Mouse (Mus musculus): ENCODE results near the gene Ctnnbip1.
A peak's percentile ranks its signal among the peaks of the same experiment; 100 is the strongest.

The Ctnnbip1 gene

DNA sequence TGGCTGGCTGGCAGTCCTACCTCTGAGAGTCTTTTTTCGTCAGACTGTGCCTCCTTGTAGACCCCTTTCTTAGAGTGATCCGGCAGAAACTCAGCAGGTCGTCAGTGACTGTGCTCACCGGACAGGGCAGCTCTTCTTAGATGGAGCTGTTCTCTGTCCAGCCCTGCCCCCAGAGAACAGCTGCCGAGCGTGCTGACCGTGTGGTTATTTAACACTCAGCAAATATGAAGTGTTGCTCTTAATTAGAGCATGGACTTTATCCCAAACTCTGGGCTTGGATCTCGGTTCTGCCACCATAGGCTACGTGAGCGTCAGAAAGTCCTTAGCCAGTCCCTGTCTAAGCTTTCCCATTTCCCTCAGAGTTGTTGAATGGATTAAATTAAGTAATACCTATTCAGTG, 3.2 kb downstream of the Ctnnbip1 start:
- DNase-seq (ENCODE audit: low read depth, low spot score), result no peak

DNA sequence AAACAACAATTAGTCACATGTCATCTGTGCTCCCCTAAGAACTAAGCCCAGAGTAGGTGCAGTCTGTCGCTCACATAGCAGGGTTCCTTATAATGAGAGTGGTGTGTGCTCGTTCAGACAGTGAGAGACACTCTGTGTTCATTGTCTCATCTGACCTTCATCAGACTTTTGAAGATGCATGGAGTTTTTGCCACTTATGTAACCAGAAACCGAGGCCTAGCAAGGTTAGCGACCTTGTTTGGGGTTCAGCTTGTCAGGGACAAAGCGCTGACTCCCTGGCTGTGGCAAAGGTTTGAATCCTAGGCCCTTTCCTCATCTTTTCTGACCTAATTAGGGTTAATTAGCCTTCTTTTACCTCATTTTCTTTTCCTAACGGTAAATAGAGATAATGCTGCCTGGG, 5.9 kb downstream of the Ctnnbip1 start:
- no peak for DNase-seq (ENCODE audit: low read depth, low spot score)

DNA sequence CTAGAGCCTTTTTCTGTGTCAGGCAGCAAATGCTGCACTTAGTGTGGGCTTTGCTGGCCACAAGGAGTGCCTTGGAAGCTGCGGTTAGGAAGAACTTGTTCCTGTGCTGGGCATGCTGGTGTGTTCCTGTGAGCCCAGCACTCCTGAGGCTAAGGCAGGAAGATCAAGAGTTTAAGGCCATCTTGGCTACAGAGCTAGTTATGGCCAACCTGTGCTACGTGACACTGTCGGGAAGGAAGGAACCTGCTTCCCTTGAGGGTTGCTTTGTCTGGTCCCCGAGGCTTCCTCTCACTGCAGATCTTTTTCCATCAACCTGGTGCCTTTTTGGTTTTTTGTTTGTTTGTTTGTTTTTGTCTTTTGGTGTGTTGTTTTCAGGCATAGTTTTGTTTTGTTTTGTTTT, 7.1 kb downstream of the Ctnnbip1 start:
- no peak for DNase-seq (ENCODE audit: low read depth, low spot score)

DNA sequence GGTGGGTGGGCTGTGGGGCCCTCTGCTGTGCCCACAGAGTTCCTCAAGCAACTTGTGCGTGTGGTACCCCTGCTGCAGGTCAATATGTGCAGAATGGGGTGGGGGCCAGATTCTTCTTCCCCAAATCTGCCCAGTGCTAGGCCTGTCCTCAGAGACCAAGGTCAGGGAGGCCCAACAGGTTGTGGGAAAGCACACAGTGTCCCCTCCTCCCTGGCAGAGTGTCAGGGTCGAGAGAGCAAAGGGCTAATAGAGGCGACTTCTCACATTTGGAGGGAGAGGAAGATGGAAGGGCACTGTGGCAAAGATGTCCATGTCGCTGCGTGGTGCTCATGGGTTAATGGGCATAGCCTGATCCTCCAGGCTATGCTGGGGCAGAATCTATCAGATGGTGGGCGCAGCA, 7.8 kb downstream of the Ctnnbip1 start:
- DNase-seq (ENCODE audit: low read depth, low spot score), result no peak

DNA sequence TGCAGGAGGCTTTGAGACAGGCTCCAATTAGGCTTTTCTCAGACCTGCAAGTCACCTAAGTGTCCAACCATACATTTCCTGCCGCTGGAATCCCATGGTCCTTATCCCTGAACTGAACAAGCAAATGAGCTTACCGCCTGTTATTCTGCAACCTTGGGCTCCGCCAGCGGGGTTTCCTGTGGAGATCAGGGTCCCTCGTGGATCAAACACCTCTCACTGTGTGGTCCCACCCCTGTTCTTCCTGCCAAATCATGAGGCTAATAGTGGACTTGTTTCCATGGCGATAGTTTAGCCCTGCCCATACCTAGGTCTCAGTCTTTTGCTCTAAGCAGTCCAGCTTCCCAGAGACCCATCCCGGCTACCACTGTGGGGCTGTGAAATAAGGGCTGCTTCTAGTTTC, 8.3 kb downstream of the Ctnnbip1 start:
- no peak for DNase-seq (ENCODE audit: low read depth, low spot score)

DNA sequence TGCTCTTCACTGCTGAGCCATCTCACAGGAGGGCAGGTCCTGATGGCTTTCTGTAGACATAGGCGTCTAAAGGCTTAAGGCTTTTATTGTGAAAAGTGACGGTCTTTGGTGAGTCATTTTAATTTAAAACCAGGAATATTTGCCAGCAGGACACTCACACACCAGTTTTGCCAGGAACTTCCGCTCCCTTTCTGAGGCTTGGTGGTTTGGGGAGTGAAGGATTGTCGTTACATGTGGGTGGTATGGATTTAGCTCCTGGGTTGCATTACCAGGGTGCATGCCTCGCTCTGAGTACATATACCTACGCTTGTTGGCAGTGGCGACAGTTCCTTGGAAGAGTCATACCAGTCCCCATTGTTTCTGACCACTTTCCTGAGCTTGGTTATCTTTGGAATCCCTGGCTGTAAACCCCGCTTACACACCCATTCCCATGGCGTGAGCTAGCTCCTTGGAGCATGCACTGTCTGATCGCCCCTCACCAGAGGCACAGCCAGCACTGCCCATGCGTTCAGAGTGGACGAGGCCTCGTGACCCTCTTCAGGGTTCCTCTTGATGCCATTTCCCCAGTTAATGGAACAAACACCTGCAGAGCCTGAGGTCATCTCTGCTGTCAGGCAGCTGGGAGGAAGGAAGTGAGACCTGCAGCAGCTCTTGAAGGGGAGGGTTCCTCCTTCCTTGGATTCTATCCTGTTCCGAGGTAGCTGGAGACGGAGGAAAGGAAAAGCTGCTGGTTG, 9.8 kb downstream of the Ctnnbip1 start:
- no peak for DNase-seq (ENCODE audit: low read depth, low spot score)

DNA sequence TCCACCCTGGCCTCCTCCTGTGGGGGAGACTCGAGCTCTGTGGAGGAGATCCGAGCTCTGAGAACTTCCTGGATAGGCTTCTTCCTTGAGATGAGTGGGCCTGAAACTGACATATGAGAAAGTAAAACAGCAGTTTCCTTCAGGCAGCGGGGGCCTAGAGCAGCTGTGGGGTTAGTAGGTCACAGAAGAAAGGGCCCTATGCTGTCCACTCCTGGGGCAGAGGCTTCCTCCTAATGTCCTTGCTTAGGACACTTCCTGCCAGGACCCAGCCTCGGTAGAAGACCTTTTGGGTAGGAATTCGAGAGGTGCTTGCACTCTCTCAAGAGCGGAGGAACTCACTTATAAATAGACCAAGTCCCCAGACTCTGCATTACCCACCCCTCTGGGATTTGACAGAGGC, 11.7 kb downstream of the Ctnnbip1 start:
- no peak for DNase-seq (ENCODE audit: low read depth, low spot score)

DNA sequence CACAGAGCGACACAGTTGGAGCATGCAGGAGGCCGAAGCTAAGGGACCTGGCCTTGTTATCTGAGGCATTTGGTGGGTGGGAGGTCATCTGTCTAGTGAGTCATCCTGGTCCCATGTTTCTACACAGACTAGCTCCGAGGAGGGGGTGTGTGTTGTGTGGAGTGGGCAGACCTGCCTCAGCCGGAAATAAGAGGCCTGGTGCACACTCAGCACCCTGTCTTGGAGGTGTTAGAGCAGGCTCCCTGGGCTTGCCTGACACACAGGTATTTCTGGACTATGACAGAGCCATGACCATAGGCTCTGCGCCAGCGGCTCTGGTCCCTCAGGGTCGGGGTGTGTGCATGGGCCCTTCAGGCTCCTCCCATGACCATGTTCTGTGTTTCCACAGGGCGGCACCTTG, 21.4 kb downstream of the Ctnnbip1 start:
- no peak for DNase-seq (ENCODE audit: low read depth, low spot score)

DNA sequence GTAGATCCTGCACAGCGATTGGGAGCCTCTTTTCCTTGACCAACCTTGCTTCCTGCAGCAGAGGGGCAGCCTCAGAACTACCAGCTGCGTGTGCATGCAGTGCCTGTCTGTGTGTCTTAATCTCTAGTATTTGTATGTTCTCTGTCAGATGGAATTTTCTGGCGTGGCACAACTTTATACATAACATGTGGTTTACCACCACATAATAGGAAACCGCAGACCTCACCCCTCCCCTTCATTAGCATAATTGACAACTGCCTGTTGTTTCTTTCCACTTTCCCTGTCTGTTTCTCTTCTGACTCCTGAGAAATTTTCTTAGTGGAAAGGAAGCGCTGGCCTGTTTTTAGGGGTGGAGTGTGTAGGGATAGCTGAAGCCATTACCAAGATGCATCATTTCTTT, 23.9 kb downstream of the Ctnnbip1 start:
- no peak for DNase-seq (ENCODE audit: low read depth, low spot score)

DNA sequence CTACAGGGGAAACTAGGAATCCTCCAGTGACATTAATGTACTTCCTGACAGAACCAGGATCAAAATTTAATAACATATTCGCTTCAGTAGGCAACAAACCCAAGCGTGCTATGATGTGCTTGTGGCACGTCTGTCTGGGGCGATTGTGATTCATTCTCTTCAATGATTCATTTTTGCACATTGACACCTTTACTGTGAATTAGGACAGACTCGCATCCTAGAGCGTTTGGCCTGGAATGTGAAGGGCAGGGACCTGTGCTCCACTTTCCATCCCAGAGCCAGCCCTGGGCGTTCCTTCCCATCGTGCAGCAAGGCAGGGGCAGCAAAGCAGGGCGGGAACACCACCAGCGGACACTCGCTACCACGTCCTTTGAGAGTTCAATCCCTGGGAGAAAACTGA, 24.4 kb downstream of the Ctnnbip1 start:
- DNase-seq (ENCODE audit: low read depth, low spot score), result no peak

DNA sequence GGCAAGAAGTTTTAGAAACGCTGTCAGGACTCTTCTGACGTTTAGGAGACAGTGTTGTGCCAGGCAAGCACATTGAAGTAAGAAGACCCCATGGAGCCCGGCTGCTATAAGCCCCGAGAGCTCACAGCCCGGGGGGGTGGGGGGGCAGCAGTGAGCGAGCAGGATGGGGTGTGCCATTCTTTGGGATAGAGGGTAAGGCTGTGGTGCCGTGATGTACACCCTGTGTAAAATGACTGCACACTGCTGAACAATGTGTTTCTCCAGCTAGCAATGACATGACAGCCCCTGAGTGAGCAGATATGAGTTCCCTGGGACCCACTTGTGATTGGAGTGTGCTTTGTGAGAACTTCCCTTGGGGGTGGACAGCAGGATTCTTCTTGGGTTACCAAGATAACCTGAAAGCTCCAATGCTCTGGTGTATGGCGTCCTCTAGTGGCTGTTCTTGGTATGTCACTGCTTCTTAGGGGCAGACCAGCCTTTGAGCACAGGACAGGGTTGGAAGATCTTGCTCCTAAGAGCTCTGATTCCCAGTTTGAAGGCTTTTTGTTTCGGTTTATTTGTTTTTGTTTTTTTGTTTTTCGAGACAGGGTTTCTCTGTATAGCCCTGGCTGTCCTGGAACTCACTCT, 25.0 kb downstream of the Ctnnbip1 start:
- DNase-seq (ENCODE audit: low read depth, low spot score), result peak; percentile 57

DNA sequence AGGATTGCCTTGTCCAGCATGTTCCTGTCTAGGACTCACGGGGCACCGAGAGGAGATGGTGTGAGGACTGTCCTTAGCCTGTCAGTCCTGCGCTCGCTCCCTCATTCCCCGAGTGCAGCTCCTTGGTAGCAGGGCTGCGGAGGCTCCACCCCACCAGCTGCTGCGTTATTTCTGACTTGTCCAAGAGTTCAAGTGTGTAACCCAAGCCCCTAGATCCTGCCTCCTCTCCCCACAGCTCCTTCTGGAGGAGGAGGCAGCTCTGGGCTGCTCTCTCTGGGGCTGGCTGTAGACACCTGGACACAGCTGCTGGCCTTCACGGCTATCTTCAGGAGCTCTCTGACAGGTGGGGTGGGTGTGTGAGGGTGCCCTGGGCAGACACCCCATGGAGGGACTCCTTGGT, 26.9 kb downstream of the Ctnnbip1 start:
- no peak for DNase-seq (ENCODE audit: low read depth, low spot score)

DNA sequence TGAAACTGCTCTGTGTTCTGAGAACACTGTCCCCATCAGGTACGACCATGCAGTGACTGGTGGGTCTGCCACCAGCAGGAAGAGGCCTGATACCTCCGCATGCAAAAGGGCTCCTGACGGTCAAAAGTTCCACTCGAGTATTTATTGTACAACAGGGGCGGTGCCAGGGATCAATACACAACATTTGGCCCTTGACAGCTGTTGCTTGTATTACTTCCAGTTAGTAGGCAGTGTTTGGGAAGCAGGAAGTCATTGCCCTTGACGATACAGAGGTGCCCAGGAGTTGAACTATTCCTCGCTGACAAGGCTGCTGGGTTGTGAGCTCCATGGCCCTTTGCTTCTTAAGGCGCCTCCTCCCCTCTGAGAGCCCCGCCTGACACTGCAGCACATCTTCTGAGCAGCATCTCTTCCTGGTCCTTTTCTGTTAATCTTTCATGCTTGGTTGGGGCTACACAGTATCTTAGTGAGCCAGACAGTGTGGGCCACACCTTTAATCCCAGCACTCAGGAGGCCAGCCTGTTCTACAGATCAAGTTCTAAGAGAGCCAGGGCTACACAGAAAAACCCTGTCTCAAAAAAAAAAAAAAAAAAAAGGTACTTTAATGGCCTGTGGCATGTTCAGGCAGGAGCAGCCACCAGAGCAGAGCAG, 28.9 kb downstream of the Ctnnbip1 start:
- DNase-seq (ENCODE audit: low read depth, low spot score), result no peak

DNA sequence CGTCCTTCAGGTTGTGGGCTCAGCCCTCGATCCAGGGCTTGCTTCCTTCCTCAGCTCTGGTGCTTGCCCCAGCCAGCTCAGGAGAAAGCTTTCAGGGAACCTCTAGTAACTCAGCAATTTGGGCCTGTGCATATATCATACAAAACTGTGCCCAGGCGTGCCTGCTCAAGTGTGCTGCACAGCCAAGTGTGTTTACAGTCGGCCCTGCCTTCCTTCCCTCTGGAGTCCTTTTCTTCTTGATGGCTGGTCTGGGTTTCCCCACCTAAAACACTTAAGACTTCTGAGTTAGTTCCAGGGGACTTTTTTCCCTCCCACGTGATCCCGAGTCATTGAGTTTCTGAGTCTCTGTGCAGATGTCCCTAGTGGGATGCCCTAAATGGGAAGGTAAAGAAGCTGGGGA, 29.5 kb downstream of the Ctnnbip1 start:
- DNase-seq (ENCODE audit: low read depth, low spot score), result no peak

DNA sequence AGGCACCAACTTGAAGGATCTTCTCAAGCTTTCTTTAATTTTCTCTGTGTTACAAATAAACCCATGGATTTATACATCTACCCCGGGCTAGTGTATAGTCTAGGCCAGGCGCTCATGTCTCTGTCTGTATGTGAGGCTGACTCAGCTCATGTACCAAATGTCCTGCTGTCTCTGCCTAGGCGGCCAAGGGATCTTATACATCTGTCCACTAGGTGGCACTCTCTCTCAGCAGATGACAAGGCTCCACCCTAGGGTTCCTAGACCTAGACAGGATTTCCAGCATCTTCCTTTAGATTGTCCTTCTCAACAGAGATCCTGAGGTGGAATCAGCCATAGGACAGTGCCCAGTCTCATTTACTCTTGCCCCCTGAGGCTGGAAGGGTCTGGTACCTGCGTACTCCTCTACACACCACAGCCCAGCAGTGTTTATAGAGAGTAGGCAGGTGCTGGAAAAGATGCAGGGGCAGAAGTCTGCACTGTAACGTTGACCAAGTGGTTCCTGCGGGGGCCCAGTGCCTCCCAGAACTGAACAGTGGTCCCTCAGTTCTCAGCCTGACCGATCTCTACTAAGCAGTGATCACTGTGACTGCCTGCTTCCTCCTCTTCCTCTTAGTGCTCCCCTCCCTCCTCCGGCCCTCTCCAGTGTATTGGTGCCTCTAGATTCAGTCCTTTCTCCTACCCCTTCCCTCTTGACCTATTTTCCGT, 31.3 kb downstream of the Ctnnbip1 start:
- peak; percentile 56 for DNase-seq (ENCODE audit: low read depth, low spot score)

DNA sequence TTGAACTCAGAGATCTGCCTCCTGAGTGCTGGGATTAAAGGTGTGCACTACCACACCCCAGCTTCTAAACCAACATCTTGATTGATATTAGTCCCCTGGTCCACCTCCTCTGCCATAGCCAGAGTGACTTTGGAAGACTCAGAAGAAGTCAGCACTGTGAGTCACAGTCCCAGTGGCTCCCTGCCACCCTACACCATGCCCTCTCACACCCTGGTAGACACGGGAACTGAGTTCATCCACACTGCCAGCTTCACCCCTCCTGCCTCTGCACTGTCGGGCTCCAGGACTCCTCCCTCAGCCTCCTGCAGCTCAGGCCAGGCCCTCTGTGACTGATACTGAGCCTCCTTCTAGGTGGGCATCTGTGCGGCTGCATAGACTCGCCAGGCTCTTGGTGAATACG, 32.8 kb downstream of the Ctnnbip1 start:
- no peak for DNase-seq (ENCODE audit: low read depth, low spot score)

DNA sequence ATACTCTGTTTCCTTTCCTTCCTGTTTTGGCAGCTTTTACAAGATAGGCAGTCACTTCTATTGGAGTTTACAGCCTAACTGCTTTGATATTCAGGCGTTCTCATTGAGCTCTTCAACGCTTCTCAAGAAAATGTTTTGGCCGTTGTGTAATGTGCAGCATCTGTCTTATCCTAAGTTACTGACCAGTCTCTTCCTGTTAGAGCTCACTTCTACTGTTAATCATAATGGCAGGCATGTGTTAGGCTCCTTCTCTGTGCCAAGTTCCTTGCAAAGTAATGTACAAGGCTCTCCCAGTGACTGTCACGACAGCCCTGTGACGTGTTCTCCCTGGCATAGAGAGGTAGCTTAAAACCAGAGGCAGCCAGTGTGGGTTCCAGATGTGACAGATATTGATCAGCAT, 33.7 kb downstream of the Ctnnbip1 start:
- no peak for DNase-seq (ENCODE audit: low read depth, low spot score)

DNA sequence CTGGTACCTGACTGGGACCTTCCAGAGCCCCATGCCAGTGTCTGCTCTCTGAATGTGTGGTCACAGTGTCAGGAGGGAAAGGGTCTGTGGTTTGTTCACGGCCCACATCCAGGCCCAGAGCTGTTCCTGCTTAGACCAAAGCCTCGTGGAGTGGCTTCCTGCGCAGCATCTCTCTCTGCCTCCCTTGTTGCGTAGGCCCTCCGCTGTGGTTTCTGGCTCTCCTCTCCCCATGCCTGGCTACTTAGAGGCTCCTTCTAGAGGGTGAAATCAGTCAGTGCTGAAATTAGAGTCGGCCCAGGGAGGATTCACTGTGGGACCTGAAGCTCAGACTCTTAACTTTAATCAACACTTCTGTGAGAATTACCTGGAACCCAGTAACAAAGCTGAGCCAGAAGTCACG, 35.8 kb downstream of the Ctnnbip1 start:
- no peak for DNase-seq (ENCODE audit: low read depth, low spot score)

DNA sequence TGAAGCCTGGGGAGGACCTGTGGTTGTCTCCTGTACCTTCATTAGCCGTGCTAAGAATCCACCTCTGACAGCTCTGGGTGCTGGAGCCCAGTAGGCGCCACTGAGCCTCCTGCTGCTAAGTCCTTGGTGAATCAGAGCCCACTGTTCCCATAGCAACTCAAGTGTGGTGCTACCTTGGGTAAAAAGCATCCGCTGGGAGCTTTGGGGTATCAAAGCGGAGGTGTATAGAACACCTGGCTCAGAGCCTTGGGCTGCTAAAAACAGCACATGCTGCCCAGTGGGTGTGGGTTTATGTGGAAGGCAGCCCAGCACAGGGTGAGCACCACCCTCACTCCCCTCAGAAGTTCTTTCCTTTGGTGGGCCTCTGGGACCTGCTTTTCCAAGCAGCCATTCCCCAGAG, 38.1 kb downstream of the Ctnnbip1 start:
- DNase-seq (ENCODE audit: low read depth, low spot score), result no peak

DNA sequence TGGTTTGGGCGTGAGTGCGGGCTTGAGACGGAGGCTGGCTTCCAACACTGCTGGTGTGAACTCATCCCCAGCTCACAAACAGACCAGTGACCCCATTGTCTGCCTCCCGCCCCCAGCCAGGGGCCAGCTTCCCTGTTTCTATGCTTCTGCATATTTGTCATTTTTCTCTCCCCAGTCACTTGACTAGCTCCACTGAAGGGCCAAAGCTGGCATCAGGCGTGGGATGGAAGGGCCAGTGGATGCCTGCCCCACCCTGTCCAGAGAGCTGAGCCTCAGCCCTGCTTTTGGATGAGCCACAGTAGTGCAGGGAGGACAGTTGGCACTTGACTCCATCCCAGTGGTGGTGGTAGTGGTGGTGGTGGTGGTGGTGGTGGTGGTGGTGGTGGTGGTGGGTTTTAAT, 39.9 kb downstream of the Ctnnbip1 start:
- no peak for DNase-seq (ENCODE audit: low read depth, low spot score)

DNA sequence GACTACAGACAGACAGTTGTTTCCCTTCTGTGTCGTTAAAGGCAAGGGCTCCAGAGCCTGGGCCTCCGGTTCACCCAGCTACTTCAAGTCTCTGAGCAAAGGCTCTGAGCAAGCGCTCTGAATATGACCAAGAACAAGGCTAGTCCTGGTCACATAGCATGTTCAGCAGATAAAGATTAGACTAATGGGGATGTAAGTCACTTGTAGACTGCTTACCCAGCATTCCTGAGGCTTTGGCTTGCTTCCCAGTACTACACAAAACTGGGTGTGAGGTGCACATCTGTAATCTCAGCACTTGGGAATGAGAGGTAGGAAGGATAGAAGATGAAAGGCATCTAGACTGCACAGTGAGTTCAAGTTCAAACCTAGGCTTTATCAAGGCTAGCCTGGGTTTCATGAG, 40.4 kb downstream of the Ctnnbip1 start:
- DNase-seq (ENCODE audit: low read depth, low spot score), result no peak

DNA sequence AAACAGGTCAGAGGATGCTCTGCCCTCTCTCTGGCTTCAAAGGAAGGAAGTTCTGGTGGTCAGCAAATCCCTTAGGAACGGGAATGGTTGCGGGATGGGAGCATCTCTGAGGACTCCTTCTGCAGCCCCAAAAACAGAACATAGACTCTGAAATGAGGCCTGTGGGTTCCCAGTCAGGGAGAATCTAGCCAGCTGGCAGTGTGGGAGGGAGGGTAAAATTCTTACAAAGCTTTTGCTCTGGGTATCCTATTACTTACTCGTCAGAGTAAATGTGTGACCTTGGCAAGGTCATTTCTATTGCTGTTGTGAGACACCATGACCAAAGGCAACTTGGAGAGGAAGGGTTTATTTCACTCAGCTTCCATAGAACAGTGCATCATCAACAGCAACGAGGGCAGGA, 43.4 kb downstream of the Ctnnbip1 start:
- DNase-seq (ENCODE audit: low read depth, low spot score), result no peak

Data from c-Kit-negative CD71-positive TER-119-positive erythroid progenitor cells, embryonic 14.5 days (primary cell).